Mouse (Mus musculus) intestine, postnatal 0 days (tissue): Measurements from ENCODE around the gene Myo10. TPM values are rescaled to one million over a fixed set of nuclear protein-coding genes. Genes with fewer than 3 reads are reported as not detected.

Experiments
- ATAC-seq: fragments of 200-750 bp; cut with Nextera tagmentation; 2 replicates; pipeline ENCODE4 v1.8.0; 2017; ENCODE audit warnings: mild to moderate bottlenecking, moderate TSS enrichment, moderate library complexity
- H3K27ac ChIP-seq: fragments of 300-500 bp; sonication (generic); 2 replicates; pipeline ENCODE4 v1.5.1; 2014; ENCODE audit warnings: mild to moderate bottlenecking, low read depth, low read length, moderate library complexity
- H3K27me3 ChIP-seq: fragments of 300-500 bp; sonication (generic); replicated peaks from 2 replicates; pipeline ENCODE4 v1.6.1; 2014; ENCODE audit warnings: low read length, mixed read lengths; ENCODE audit not compliant: control insufficient read depth, insufficient read depth
- H3K36me3 ChIP-seq: fragments of 300-500 bp; sonication (generic); 2 replicates; pipeline ENCODE4 v1.6.1; 2014; ENCODE audit warnings: mild to moderate bottlenecking, moderate library complexity; ENCODE audit not compliant: control insufficient read depth, insufficient read depth
- H3K4me1 ChIP-seq: fragments of 300-500 bp; sonication (generic); replicated peaks from 2 replicates; pipeline ENCODE4 v1.6.1; 2014; ENCODE audit warnings: antibody characterized with exemption, low read length, mixed read lengths; ENCODE audit not compliant: control insufficient read depth, insufficient read depth
- H3K4me2 ChIP-seq: fragments of 300-500 bp; sonication (generic); replicated peaks from 2 replicates; pipeline ENCODE4 v1.6.1; 2014; ENCODE audit warnings: low read depth, mild to moderate bottlenecking, moderate library complexity
- H3K4me3 ChIP-seq: fragments of 300-500 bp; sonication (generic); 2 replicates; pipeline ENCODE4 v1.5.1; 2014; ENCODE audit warnings: low read depth, low read length
- H3K9ac ChIP-seq: fragments of 300-500 bp; sonication (generic); 2 replicates; pipeline ENCODE4 v1.6.1; 2014; ENCODE audit warnings: mild to moderate bottlenecking, low read depth, low read length
- H3K9me3 ChIP-seq: fragments of 300-500 bp; sonication (generic); 2 replicates; pipeline ENCODE4 v1.6.1; 2016; ENCODE audit warnings: mixed run types; ENCODE audit not compliant: control insufficient read depth
- CTCF ChIP-seq: sonication (generic); IDR thresholded peaks from 2 replicates; pipeline ENCODE4 v1.5.1; 2016; ENCODE audit warnings: low read depth, mild to moderate bottlenecking, control low read depth, antibody characterized with exemption, moderate library complexity
- WGBS: fragments of 180-500 bp; shearing (Covaris S2); extraction: QIAGEN DNeasy Blood & Tissue Kit; methylation state at CpG from one replicate; pipeline ENCODE4 v1.1.7; 2014; 5-methylcytosine and 5-hydroxymethylcytosine counted together
- polyA plus RNA-seq: library from polyadenylated mRNA; unstranded; fragments of >200 nt; fragmentation: Nextera tagmentation; extraction: Ambion mirVana; gene quantifications from 2 replicates; pipeline ENCODE4 v1.2.1, GENCODE M21; 2015

Myo10 gene
- polyA plus RNA-seq, 1 experiment from 2014 or later, result 9.5 TPM

GRCm38 (mm10) chr15:25642214-25643058, 20.1 kb downstream of the Myo10 start:
- Histone ChIP-seq H3K27me3 (no peaks in the 10 kb centered on the region), H3K9ac (no peak overlapping the region), H3K4me3 (no peak overlapping the region), H3K36me3 (no peaks in the 10 kb centered on the region), H3K4me1 (peaks cover 16% of the 10 kb centered on the region; the same call in 1 of the 2 replicates), H3K9me3 (no peaks in the 10 kb centered on the region), H3K4me2 (no peak overlapping the region), H3K27ac (no peak overlapping the region)
- 31% methylated on average over 9 of the region's 9 CpGs for WGBS
- ATAC-seq, result no peak
- no peak for TF ChIP-seq CTCF

- no peak for TF ChIP-seq CTCF
- ATAC-seq, result no peak
- Histone ChIP-seq H3K4me2 (no peak overlapping the region), H3K9ac (no peak overlapping the region), H3K9me3 (no peaks in the 10 kb centered on the region), H3K36me3 (no peaks in the 10 kb centered on the region), H3K27me3 (no peaks in the 10 kb centered on the region), H3K4me1 (peaks cover 16% of the 10 kb centered on the region; the same call in 1 of the 2 replicates), H3K4me3 (no peak overlapping the region), H3K27ac (no peak overlapping the region)
- 69% methylated on average over 4 of the region's 4 CpGs for WGBS
Measured at GRCm38 (mm10) chr15:25645862-25646261, 23.5 kb downstream of the Myo10 start.

DNA sequence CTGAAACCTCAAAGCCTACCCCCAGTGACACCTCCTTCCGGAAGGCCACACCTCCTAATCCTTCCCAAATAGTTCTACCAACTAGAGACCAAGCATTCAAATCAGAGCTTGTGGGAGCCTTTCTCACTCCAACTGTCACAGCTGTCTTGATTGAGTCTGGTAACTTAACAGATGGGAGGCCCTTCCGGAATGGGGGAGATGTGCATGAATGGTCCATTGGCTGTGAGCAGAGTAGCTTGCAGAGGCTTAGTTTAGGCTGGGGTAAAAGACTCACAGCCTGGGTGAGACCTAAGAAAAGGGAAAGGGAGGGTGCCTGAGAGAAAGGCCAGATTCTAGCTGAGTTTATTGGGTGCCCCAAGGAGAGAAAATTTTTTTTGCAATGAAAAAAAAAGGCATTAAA, 26.0 kb downstream of the Myo10 start:
- Histone ChIP-seq H3K27me3 (no peaks in the 10 kb centered on the region), H3K9me3 (no peaks in the 10 kb centered on the region), H3K4me1 (peaks cover under 1% of the 10 kb centered on the region; the same call in 1 of the 2 replicates), H3K4me3 (no peak overlapping the region), H3K4me2 (no peak overlapping the region), H3K27ac (no peak overlapping the region), H3K36me3 (no peaks in the 10 kb centered on the region), H3K9ac (no peak overlapping the region)
- TF ChIP-seq CTCF, result no peak
- ATAC-seq, result no peak
- WGBS, result 92% methylated on average over 2 of the region's 2 CpGs

GRCm38 (mm10) chr15:25650371-25650770, 28.0 kb downstream of the Myo10 start:
- ATAC-seq, result peak; percentile 71
- Histone ChIP-seq H3K9me3 (no peaks in the 10 kb centered on the region), H3K27ac (no peak overlapping the region), H3K4me3 (no peak overlapping the region), H3K4me1 (no peaks in the 10 kb centered on the region; the same call in 1 of the 2 replicates), H3K27me3 (no peaks in the 10 kb centered on the region), H3K36me3 (no peaks in the 10 kb centered on the region), H3K4me2 (no peak overlapping the region), H3K9ac (no peak overlapping the region)
- TF ChIP-seq CTCF, result peak; percentile 22
- 38% methylated on average over 5 of the region's 5 CpGs for WGBS

DNA sequence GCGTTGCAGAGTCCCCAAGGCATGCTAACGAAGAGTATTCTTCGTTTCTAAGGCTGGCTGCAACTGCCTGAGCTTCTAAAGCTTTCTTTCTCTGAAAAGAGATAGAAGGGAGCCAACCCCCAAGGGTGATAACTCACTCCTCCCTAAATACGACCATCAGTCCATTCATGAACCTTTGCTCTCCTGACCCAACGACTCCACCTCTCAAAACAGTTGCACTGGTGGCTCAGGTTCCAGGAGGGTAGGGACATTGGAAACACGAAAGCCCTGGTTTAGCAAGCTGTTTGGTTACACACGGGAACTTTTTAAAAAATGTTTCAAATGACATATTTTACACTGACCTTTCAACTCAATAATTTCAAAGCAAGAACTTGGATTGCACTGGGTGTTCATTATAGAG, 29.5 kb downstream of the Myo10 start:
- TF ChIP-seq CTCF, result no peak
- Histone ChIP-seq H3K4me3 (no peak overlapping the region), H3K36me3 (no peaks in the 10 kb centered on the region), H3K4me2 (no peak overlapping the region), H3K9me3 (no peaks in the 10 kb centered on the region), H3K4me1 (no peaks in the 10 kb centered on the region), H3K27me3 (no peaks in the 10 kb centered on the region), H3K27ac (no peak overlapping the region), H3K9ac (no peak overlapping the region)
- 65% methylated on average over 7 of the region's 7 CpGs for WGBS
- ATAC-seq, result no peak

- Histone ChIP-seq H3K4me3 (no peak overlapping the region), H3K9ac (no peak overlapping the region), H3K36me3 (no peaks in the 10 kb centered on the region), H3K27me3 (no peaks in the 10 kb centered on the region), H3K4me2 (no peak overlapping the region), H3K9me3 (no peaks in the 10 kb centered on the region), H3K27ac (no peak overlapping the region), H3K4me1 (0 out of 2 replicates have a peak, but pooled peaks cover 2% of the 10 kb centered on the region)
- ATAC-seq, result no peak
- TF ChIP-seq CTCF, result no peak
- WGBS, result 71% methylated on average over 5 of the region's 5 CpGs
Measured at GRCm38 (mm10) chr15:25652368-25652767, 30.0 kb downstream of the Myo10 start.
